Mouse (Mus musculus) heart, postnatal 0 days (tissue): ENCODE measurements around the gene Hlx.

Experiments
- CTCF ChIP-seq: IDR thresholded peaks from 2 replicates; pipeline ENCODE4 v1.5.1; 2016; ENCODE audit warnings: antibody characterized with exemption, control low read depth, low read depth
- EP300 ChIP-seq: IDR thresholded peaks from 2 replicates; pipeline ENCODE4 v1.6.1; 2016; ENCODE audit warnings: antibody characterized with exemption, low read depth

DNA sequence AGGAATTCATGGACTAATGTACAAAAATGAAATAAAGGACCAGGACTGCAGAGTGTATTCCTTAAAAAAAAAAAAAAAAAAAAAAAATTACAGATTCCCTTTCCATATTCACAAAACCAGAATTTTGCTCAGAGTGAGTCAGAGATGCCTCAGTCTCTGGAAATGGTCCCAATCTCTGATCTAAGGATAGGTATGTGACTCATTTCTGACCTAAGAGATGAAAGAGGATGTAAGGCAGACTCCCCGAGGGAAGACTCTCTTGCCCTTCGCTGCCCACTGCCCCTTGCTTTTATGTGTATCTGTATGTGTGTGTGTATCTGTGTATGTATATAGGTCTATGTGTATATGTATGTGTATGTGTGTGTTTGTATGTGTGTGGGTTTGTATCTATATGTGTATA lies 37.0 kb downstream of the Hlx start:
- TF ChIP-seq CTCF (no peak), EP300 (no peak)
